Mouse (Mus musculus) lung, postnatal 0 days (tissue): ENCODE data around the gene Esyt1.

ENCODE experiments used
- CTCF ChIP-seq: IDR thresholded peaks from 2 replicates; pipeline ENCODE4 v1.5.1; 2016; ENCODE audit warnings: antibody characterized with exemption, mild to moderate bottlenecking
- EP300 ChIP-seq: IDR thresholded peaks from 2 replicates; pipeline ENCODE4 v1.6.1; 2016; ENCODE audit warnings: antibody characterized with exemption, mild to moderate bottlenecking, control low read depth

DNA sequence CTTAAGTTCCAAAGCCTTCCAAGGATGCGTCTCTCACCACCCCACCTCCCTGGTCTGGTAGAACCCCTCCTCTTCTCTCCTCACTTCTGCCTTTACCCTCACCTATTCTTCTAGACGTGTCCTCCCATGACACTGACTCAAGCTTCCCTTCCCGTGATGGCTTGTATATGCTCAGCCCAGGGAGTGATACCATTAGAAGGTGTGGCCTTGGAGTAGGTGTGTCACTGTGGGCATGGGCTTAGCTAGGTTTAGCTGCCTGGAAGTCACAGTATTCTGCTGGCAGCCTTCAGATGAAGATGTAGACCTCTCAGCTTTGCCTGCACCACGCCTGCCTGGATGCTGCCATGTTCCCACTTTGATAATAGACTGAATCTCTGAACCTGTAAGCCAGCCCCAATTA, 10.6 kb downstream of the Esyt1 start:
- TF ChIP-seq CTCF (no peak), EP300 (no peak)
